Mouse (Mus musculus) hindbrain, embryonic 14.5 days (tissue): Measurements from ENCODE around the gene Prss32. TPM values are rescaled to one million over a fixed set of nuclear protein-coding genes. Genes with fewer than 3 reads are reported as not detected.

ENCODE experiments used
- ATAC-seq: fragments of 200-750 bp; cut with Nextera tagmentation; 2 replicates; pipeline ENCODE4 v1.8.0; 2017; ENCODE audit warnings: moderate number of reproducible peaks, mild to moderate bottlenecking, moderate TSS enrichment, moderate library complexity; ENCODE audit not compliant: low FRiP score
- DNase-seq: peaks from one replicate; pipeline ENCODE4 v3.0.0-alpha.2; 2015; ENCODE audit warnings: low spot score
- H3K27ac ChIP-seq: fragments of 300-500 bp; sonication (generic); 2 replicates; pipeline ENCODE4 v1.5.1; 2014; ENCODE audit warnings: mild to moderate bottlenecking, moderate library complexity
- H3K27me3 ChIP-seq: fragments of 300-500 bp; sonication (generic); 2 replicates; pipeline ENCODE4 v1.6.1; 2014; ENCODE audit warnings: mild to moderate bottlenecking, low read length, mixed read lengths; ENCODE audit not compliant: control insufficient read depth, insufficient read depth
- H3K36me3 ChIP-seq: fragments of 300-500 bp; sonication (generic); replicated peaks from 2 replicates; pipeline ENCODE4 v1.6.1; 2014; ENCODE audit not compliant: control insufficient read depth, insufficient read depth
- H3K4me1 ChIP-seq: fragments of 300-500 bp; sonication (generic); replicated peaks from 2 replicates; pipeline ENCODE4 v1.6.1; 2014; ENCODE audit warnings: antibody characterized with exemption, low read length, mixed read lengths; ENCODE audit not compliant: control insufficient read depth, insufficient read depth
- H3K4me2 ChIP-seq: fragments of 300-500 bp; sonication (generic); replicated peaks from 2 replicates; pipeline ENCODE4 v1.6.1; 2014; ENCODE audit warnings: mild to moderate bottlenecking, moderate library complexity
- H3K4me3 ChIP-seq: fragments of 300-500 bp; sonication (generic); replicated peaks from 2 replicates; pipeline ENCODE4 v1.5.1; 2014; ENCODE audit warnings: mild to moderate bottlenecking, low read length
- H3K9ac ChIP-seq: fragments of 300-500 bp; sonication (generic); 2 replicates; pipeline ENCODE4 v1.6.1; 2014
- H3K9me3 ChIP-seq: fragments of 300-500 bp; sonication (generic); 2 replicates; pipeline ENCODE4 v1.6.1; 2016; ENCODE audit warnings: low read length; ENCODE audit not compliant: control insufficient read depth
- WGBS: fragments of 180-500 bp; shearing (Covaris S2); extraction: QIAGEN DNeasy Blood & Tissue Kit; methylation state at CpG from one replicate; pipeline ENCODE4 v1.1.7; 2014; 5-methylcytosine and 5-hydroxymethylcytosine counted together
- polyA plus RNA-seq: library from polyadenylated mRNA; unstranded; fragments of >200 nt; fragmentation: Nextera tagmentation; extraction: Ambion mirVana; gene quantifications from 2 replicates; pipeline ENCODE4 v1.2.1, GENCODE M21; 2014

Prss32 gene
- polyA plus RNA-seq, result 0.16 TPM in 1 of 2 replicates, not detected in the other

DNA sequence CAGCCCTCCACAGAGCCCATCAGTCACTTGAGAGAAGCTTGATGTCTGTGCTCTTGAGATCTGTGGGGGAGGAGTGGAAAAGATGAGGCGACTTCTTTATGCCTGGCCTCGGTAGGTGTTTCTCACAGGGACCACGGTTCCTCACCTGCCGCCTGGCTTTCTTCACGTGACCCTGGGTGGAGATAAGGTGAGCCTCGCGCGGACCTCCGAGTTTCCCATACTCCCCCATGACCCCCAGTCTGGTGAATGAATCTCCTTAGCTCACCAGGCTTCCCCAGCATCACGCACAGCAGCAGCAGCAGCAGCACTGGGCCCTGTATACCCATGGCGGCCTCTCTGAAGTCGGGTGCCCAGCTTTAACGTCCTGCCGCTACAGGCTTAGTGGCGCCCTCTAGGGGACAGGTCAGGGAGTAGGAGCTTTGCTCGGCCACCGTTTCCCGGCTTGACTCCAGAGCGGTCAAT, at the start of gene Prss32, which contains the start of gene Prss41:
Prss32 (plus strand) TSS at position 44 of the 462 bp plus-strand sequence.
Prss41 (minus strand) TSS at position 361 of the 462 bp plus-strand sequence.
- H3K4me3 ChIP-seq, result no peak within 1 kb of the TSS

DNA sequence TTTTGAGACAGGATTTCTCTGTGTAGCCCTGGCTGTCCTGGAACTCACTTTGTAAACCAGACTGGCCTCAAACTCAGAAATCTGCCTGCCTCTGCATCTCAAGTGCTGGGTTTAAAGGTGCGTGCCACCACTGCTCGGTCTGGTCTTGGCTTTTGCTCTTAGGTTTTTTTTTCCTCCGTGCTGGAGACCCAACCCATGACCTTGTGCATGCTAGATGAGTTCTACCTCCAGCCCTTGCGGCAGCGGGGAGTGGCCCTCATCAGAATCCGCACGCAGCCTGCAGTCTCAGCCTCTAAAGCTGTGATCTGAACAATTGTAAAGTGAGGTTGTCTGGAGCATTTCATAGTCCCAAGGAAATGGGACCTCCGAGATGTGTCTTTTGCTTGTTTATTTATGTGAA, 48.3 kb upstream of the Prss32 start:
- ATAC-seq, result no peak
- no peak overlapping the region for H3K9ac ChIP-seq
- H3K36me3 ChIP-seq, result peaks cover 13% of the 10 kb centered on the region
- H3K4me1 ChIP-seq, result peaks cover 19% of the 10 kb centered on the region
- no peak overlapping the region for H3K4me3 ChIP-seq
- 94% methylated on average over 8 of the region's 8 CpGs for WGBS
- no peak overlapping the region for H3K27ac ChIP-seq
- H3K27me3 ChIP-seq, result no peaks in the 10 kb centered on the region
- no peak overlapping the region for H3K4me2 ChIP-seq
- DNase-seq, result no peak
- H3K9me3 ChIP-seq, result no peaks in the 10 kb centered on the region

More for the DNA sequence above, at the start of gene Prss32, which contains the start of gene Prss41:
- Histone ChIP-seq H3K9me3 (no peaks in the 10 kb centered on the region), H3K27ac (no peak within 1 kb of the TSS), H3K36me3 (no peaks in the 10 kb centered on the region), H3K4me1 (no peaks in the 10 kb centered on the region), H3K4me2 (peak within 1 kb of the TSS; percentile 14), H3K9ac (no peak within 1 kb of the TSS), H3K27me3 (no peaks in the 10 kb centered on the region)
- 15% methylated on average over 19 of the region's 19 CpGs for WGBS
- ATAC-seq, result no peak
- DNase-seq, result no peak

DNA sequence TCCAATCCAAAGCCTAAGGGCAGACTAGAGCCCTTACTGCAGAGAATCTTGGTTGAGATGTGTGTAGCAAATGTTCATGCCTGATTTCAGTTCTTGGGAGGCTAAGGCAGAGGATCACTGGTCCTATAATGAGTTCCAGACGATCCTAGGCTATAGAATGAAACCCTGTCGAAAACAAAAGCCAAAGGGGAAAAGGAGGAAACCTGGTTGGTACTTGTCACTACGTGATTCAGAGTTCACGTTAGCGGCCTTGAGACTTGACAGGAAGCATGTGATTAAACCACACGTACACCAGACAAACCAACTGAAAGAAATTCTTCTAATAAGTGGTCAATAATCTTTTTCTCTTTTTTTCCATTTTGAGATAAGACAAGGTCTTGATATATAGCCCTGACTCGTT, 46.3 kb upstream of the Prss32 start:
- Histone ChIP-seq H3K4me1 (peaks cover 2% of the 10 kb centered on the region), H3K4me2 (no peak overlapping the region), H3K9me3 (no peaks in the 10 kb centered on the region), H3K27ac (no peak overlapping the region), H3K27me3 (no peaks in the 10 kb centered on the region), H3K4me3 (no peak overlapping the region), H3K36me3 (peaks cover 13% of the 10 kb centered on the region), H3K9ac (no peak overlapping the region)
- ATAC-seq, result no peak
- DNase-seq, result no peak
- WGBS, result 85% methylated on average over 7 of the region's 7 CpGs

DNA sequence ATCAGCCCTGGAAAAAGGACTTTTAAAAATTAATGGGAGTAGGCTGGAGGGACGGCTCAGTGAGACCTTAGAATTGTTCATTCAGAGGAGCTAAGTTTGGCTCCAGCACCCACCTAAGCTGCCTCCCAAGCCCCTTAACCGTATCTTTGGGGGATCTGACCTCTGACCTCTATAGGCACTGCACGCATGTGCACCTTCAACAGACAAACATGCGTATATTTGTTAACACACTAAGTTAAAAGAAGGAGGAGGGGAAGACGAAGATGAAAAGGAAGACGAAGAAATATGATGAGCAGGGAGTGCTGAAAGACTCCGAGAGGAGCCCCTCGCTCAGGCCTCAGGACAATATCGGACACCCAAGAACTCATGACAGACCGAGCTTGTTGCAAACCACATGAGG, 42.0 kb upstream of the Prss32 start:
- Histone ChIP-seq H3K4me1 (peaks cover 27% of the 10 kb centered on the region), H3K9ac (no peak overlapping the region), H3K9me3 (no peaks in the 10 kb centered on the region), H3K4me2 (no peak overlapping the region), H3K4me3 (no peak overlapping the region), H3K36me3 (peaks cover 10% of the 10 kb centered on the region), H3K27ac (no peak overlapping the region), H3K27me3 (no peaks in the 10 kb centered on the region)
- DNase-seq (no peak), ATAC-seq (no peak)
- 94% methylated on average over 10 of the region's 10 CpGs for WGBS

DNA sequence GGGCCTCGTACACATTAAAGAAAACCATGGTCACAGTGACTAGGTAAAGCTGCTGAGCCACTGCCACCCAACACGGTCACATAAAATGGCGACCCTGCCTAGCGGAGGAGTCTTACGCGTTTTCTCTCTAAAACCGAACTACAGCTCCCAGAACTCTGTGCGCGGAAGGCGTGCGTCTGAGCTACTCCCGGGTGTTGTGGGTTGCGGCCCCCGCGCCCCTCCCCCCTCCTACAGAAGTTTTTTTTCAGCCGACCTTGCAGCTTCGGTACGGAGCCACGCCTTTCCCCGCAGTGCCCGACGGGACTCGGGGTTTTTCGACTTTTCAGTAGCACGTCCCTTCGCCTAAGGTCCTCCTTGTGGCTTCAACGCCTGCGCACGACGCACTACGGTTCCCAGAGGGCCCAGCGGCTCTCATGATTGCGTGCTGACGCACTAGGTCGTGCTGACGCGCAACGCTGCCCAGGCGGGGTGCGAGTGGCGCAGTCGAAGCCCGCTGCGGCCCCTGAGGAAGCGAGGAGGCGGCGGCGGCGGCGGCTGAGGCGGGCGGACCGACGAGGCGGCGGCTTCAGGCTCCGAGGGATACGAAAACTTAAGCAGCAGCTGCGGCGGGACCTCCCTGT, 40.8 kb upstream of the Prss32 start:
- Histone ChIP-seq H3K27me3 (no peaks in the 10 kb centered on the region), H3K9ac (peak overlapping the region; percentile 95), H3K4me3 (peak overlapping the region; percentile 97), H3K4me2 (peak overlapping the region; percentile 76), H3K36me3 (peaks cover 8% of the 10 kb centered on the region), H3K27ac (peak overlapping the region; percentile 98), H3K9me3 (no peaks in the 10 kb centered on the region), H3K4me1 (peaks cover 34% of the 10 kb centered on the region)
- peak; percentile 98 for ATAC-seq
- WGBS, result under 1% methylated on average over 60 of the region's 60 CpGs
- peak; percentile 99 for DNase-seq

DNA sequence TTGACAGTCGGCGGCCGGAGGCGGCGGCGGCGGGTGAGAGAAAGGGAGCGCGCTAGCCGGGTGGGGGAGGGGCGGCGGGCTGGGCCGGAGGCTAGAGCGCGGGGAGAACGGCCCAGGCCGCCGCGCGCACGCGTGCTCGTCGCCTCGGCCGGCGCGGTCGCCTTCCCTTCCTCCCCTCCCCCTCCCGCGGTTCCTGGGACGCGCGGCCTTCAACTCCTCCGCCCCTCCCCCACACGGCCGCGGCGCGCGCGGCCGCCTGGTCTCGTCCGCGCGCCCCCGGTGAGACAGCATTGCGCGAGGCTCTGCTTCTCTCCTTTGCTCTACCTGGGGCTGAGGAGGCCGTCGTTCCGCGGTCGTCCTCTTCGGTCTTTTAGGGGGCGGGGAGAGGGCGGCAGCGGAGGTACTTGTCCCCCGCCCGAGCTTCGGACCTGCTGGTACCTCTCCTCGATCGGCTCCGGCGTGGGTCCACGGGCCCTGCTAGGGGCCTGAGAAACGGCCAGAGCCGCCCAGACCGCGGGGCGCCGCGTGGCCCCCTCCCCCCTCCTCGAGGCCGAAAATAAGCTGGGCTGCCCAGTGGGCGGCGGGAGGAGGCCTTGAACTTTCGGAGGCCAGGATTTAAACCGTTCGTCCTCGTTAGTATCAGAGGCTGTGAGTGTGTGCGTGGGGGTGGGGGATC, 40.2 kb upstream of the Prss32 start:
- no peaks in the 10 kb centered on the region for H3K27me3 ChIP-seq
- peak overlapping the region; percentile 76 for H3K4me2 ChIP-seq
- DNase-seq (peak; percentile 89), ATAC-seq (peak; percentile 70)
- H3K27ac ChIP-seq, result peak overlapping the region; percentile 98
- no peaks in the 10 kb centered on the region for H3K9me3 ChIP-seq
- peak overlapping the region; percentile 97 for H3K4me3 ChIP-seq
- H3K36me3 ChIP-seq, result peaks cover 14% of the 10 kb centered on the region
- WGBS, result under 1% methylated on average over 63 of the region's 83 CpGs
- H3K9ac ChIP-seq, result peak overlapping the region; percentile 95
- H3K4me1 ChIP-seq, result peaks cover 34% of the 10 kb centered on the region

DNA sequence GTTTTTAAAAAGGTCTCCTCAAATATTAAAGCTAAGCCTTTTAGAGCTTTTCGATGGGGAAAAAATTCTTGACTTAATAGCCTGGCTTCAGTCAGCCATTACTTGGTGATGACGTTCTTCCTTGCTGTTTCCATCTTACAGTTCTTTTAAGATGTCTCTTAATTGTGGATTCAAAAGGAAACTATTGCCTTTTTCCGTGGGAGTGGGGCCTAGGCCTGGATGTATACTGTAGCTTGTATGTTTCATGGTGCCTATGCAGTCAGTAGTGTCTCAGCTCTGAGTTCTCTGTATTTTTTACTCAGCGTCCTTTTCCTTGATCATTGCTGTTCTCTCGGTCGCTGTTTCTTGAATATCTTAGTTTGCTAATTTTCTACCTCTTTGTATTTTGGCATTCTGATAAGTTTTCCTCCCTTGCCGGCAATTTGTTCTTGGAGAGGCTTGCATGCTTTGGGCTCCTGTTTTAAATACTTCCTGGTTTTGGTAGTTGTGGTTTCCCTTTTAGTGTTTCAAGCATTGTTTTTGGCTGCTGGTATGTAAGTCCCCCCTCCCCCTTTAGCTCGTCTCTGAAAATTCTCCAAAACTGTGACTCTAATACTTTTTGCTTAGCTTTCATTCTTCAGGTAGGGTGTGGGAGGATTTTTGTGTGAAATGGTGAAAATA, 39.1 kb upstream of the Prss32 start:
- Histone ChIP-seq H3K27me3 (no peaks in the 10 kb centered on the region), H3K9ac (peak overlapping the region; percentile 95), H3K36me3 (peaks cover 25% of the 10 kb centered on the region), H3K27ac (no peak overlapping the region), H3K4me1 (peaks cover 34% of the 10 kb centered on the region), H3K4me3 (peak overlapping the region; percentile 97), H3K9me3 (no peaks in the 10 kb centered on the region), H3K4me2 (peak overlapping the region; percentile 76)
- DNase-seq (no peak), ATAC-seq (no peak)
- 3% methylated on average over 8 of the region's 8 CpGs for WGBS

DNA sequence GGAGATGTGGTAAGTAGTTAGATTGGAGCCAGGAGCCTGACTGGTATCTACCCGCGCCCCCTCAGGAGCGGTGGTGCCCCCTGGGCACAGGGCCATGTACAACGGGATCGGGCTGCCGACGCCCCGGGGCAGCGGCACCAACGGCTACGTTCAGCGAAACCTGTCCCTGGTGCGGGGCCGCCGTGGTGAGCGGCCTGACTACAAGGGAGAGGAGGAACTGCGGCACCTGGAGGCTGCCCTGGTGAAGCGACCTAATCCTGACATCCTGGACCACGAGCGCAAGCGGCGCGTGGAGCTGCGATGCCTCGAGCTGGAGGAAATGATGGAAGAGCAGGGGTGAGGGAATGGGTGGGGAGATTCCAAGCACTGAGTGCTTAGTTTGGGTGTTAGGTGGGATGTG, 36.8 kb upstream of the Prss32 start:
- H3K36me3 ChIP-seq, result peaks cover 48% of the 10 kb centered on the region
- no peak overlapping the region for H3K27ac ChIP-seq
- H3K4me1 ChIP-seq, result peaks cover 34% of the 10 kb centered on the region
- H3K9ac ChIP-seq, result no peak overlapping the region; the same call in 1 of the 2 replicates
- DNase-seq, result no peak
- H3K4me2 ChIP-seq, result 0 out of 2 replicates have a peak overlapping the region, but pooled peaks have one; percentile 17
- no peak for ATAC-seq
- no peaks in the 10 kb centered on the region for H3K9me3 ChIP-seq
- no peaks in the 10 kb centered on the region for H3K27me3 ChIP-seq
- WGBS, result 81% methylated on average over 25 of the region's 25 CpGs
- 0 out of 2 replicates have a peak overlapping the region, but pooled peaks have one; percentile 3 for H3K4me3 ChIP-seq

DNA sequence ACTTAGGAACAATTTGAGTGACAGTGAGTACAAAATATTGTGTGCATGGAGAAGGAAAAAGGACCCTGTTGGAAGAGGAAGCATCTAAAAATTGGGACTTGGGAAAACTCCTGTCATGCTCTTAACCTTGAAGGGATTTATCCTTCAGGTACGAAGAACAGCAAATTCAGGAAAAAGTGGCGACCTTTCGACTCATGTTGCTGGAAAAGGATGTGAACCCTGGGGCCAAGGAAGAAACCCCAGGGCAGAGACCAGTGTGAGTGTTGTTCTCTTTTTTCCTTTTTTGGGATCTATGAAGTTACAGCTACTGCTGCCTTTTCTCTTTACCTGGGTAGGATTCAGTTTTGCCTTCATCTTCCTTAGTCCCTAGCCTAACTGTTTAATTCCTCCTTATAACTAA, 35.7 kb upstream of the Prss32 start:
- Histone ChIP-seq H3K4me2 (no peak overlapping the region), H3K4me3 (no peak overlapping the region), H3K27me3 (no peaks in the 10 kb centered on the region), H3K9me3 (no peaks in the 10 kb centered on the region), H3K4me1 (peaks cover 30% of the 10 kb centered on the region), H3K9ac (no peak overlapping the region), H3K36me3 (peaks cover 58% of the 10 kb centered on the region), H3K27ac (no peak overlapping the region)
- DNase-seq (no peak), ATAC-seq (no peak)
- WGBS, result 94% methylated on average over 3 of the region's 3 CpGs
